Mouse (Mus musculus): ENCODE measurements around the gene Camkk1. TPM values are rescaled to one million over a fixed set of nuclear protein-coding genes. Genes with fewer than 3 reads are reported as not detected.

The Camkk1 gene
- total RNA-seq, 2 experiments from 2014 or later = 0.95 to 1.2 TPM

Other genes with a start within 250 kb of the Camkk1 start
- gene Cyb5d2, start 222.9 kb upstream of the Camkk1 start, total RNA-seq (2021) = 10 to 100 TPM; 16.0 to 18.7 TPM
- gene Zzef1, start 222.8 kb upstream of the Camkk1 start, total RNA-seq (2021) = 10 to 100 TPM; 19.4 to 20.7 TPM
- gene Atp2a3, start 57.8 kb upstream of the Camkk1 start, total RNA-seq (2021) = 10 to 100 TPM; 11.5 to 12.2 TPM
- gene P2rx1, start 19.9 kb upstream of the Camkk1 start, total RNA-seq (2021) = under 1 TPM; 0.29 to 0.50 TPM
- 1 to 10 TPM; 5.6 to 6.2 TPM for gene Ncbp3, start 28.8 kb downstream of the Camkk1 start, total RNA-seq (2021)
- gene Itgae, start 71.6 kb downstream of the Camkk1 start, total RNA-seq (2021) = under 1 TPM; 0.08 to 0.16 TPM
- under 1 TPM; 0.17 to 0.34 TPM for gene Haspin, start 119.3 kb downstream of the Camkk1 start, total RNA-seq (2021)
- 10 to 100 TPM; 13.0 to 13.3 TPM for gene P2rx5, start 141.4 kb downstream of the Camkk1 start, total RNA-seq (2021)
- gene Emc6, start 158.0 kb downstream of the Camkk1 start, total RNA-seq (2021) = 10 to 100 TPM; 78.3 to 84.4 TPM
- gene Tax1bp3, start 158.1 kb downstream of the Camkk1 start, total RNA-seq (2021) = 10 to 100 TPM; 45.9 to 50.0 TPM
- 10 to 100 TPM; 12.1 to 14.3 TPM for gene Ctns, start 180.0 kb downstream of the Camkk1 start, total RNA-seq (2021)
- 1 to 10 TPM; 1.4 TPM for gene Shpk, start 180.5 kb downstream of the Camkk1 start, total RNA-seq (2021)
- gene Trpv1, start 215.3 kb downstream of the Camkk1 start, total RNA-seq (2021) = not detected
- under 1 TPM; 0.03 to 0.05 TPM for gene Trpv3, start 248.4 kb downstream of the Camkk1 start, total RNA-seq (2021)